Mouse (Mus musculus) left cerebral cortex, postnatal 14 days (tissue): ENCODE data around the gene Abo. TPM values are rescaled to one million over a fixed set of nuclear protein-coding genes. Genes with fewer than 3 reads are reported as not detected.

Source experiments
- DNase-seq, 2 experiments: peaks; one replicate each; pipeline ENCODE4 v3.0.0; 2021 to 2022; ENCODE audit warnings: low spot score in 2 of 2, mixed read lengths in 1 of 2
- intact Hi-C: fragments of 180-260 bp; cut with DNase I; formaldehyde crosslinking; loops from one replicate; pipeline ENCODE4 v1.15.1; 2025
- long read RNA-seq, 2 experiments: library from polyadenylated mRNA; stranded (forward); transcript quantifications; one replicate each; pipeline ENCODE4 v2.0.0; 2021
- total RNA-seq, 2 experiments: library from RNA; stranded (reverse); gene quantifications; 2 replicates each; pipeline ENCODE4 v1.2.3; 2021

The Abo gene
- not detected for total RNA-seq
- long read RNA-seq, experiment 1, result 0 reads
- long read RNA-seq, experiment 2, result 0 reads

GRCm38 (mm10) chr2:26864879-26865278 lies at the start of gene Abo:
Gene Abo (minus strand): TSS chr2:26864979.
- DNase-seq, result no peak
- intact Hi-C loops, result no loop called here

DNA sequence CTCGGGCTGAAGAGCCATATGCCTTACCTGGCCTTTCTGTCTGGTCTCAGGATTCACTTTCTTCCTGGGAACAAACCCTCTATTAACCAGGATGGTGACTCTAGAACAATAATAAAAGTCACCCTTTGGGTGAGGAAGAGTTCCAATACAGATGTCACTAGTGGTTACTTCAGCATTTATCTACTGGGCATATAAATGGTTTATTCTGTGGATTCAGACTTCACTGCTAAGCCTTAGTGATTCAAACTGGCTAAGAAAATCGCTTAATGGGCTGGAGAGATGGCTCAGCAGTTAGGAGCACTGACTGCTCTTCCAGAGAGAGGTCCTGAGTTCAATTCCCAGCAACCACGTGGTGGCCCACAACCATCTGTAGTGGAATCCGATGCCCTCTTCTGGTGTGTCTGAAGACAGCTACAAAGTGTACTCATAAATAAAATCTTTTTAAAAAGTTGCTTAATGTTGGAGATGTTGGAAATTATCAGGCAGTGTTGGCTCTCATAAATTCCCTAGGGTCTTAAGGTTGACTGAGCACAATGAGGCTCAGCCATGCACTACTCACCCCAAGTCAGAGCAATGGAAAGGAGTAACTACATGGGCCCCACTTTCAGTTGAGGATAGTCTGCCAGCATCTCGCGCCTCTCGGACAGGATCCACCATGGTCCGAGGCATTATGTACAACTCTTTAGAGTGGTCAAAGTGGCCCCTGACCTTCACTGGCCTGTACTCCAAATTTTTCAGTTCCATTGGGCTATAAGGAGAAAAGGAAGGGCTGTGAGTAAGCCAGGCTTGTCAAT lies 49.6 kb upstream of the Abo start:
- intact Hi-C loops, result loop anchor here (10.0 kb wide), 1 partner anchor 110 kb away; the partner anchor contains the start of gene Slc2a6
- no peak for DNase-seq

GRCm38 (mm10) chr2:26913416-26914147 lies 48.8 kb upstream of the Abo start:
- DNase-seq, result no peak
- intact Hi-C loops, result loop anchor here (10.0 kb wide), 1 partner anchor 111 kb away; the partner anchor contains the start of gene Slc2a6

DNA sequence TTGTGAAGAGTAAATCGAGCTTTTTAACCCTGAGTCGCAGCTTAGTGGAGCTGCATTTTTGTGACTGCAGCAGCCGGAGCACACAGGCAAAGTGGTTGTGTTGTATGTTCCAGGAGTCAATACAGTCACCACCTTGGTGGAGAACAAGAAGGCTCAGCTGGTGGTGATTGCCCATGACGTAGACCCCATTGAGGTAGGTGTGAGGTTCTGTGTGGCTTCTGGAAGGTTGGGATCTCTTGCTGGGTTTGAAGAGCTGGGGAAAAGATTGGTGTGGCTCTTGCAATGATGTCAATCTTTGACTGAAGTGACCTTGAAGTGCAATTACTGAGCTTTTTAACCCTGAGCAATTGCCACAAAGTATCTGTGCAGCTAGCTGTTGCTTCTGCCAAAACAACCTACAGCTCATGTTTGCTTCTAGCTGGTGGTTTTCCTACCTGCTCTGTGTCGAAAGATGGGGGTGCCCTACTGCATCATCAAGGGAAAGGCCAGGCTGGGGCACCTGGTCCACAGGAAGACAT lies 47.5 kb upstream of the Abo start:
- intact Hi-C loops, result loop anchor here (10.0 kb wide), 1 partner anchor 112 kb away; the partner anchor contains the start of gene Slc2a6
- no peak for DNase-seq

GRCm38 (mm10) chr2:26910994-26911765 lies 46.4 kb upstream of the Abo start:
- DNase-seq, result peak; percentile 62 to 80
- intact Hi-C loops, result loop anchor here (10.0 kb wide), 1 partner anchor 114 kb away; the partner anchor contains the start of gene Slc2a6

GRCm38 (mm10) chr2:26910124-26910993 lies 45.6 kb upstream of the Abo start, which contains the start of the genes Med22 and Rpl7a:
Gene Med22 (minus strand): TSS chr2:26910677.
Gene Rpl7a (plus strand): TSS chr2:26910764.
- intact Hi-C loops, result loop anchor here (10.0 kb wide), 1 partner anchor 114 kb away; the partner anchor contains the start of gene Slc2a6
- peak; percentile 100 for DNase-seq

DNA sequence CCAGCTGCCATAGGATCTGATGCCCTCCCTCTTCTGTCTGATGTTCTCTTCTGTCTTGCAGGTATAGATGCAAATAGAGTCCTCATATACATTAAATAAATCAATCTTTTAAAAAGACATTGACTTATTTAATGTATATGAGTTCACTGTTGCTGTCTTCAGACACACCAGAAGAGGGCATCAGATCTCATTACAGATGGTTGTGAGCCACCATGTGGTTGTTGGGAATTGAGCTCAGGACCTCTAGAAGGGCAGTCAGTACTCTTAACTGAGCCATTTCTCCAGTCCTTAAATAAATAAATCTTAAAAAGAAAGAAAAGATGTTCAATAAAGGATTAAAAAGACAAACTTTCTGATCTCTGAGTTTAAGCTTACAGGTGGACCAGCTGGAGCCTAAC lies 44.6 kb upstream of the Abo start:
- no peak for DNase-seq
- intact Hi-C loops, result loop anchor here (10.0 kb wide), 1 partner anchor 265 kb away; no protein-coding TSS in a partner anchor

DNA sequence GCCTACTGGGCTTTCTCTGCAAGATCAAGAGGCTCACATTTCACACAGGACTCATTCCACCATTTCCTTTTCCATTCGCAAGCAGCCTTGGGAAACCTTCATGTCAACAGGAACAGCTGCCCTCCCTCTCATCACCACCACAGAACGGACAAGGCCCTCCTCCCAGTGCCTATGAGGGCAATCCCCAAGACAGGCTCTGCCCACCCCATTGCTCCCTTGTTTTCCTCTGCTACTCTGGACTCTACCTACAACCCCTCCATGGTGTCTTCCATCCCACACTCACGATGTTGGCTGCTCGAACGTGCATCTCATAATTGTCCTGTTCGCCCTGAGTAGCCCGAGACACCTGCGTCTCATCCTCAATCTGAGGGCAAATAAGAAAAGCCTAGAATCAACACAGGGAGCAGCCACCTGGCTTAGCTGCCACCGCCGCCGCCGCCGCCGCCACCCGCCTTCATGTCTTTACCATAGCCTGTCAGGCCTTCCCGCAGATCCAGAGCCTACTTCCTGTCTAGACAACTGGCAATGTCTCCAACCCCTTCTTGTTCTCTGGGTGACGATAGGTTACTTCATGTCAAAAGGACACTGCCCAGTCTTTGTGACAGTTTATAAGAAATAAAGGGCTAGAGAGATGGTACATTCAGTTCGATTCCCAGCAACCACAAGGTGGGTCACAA lies 44.1 kb upstream of the Abo start:
- no peak for DNase-seq
- intact Hi-C loops, result loop anchor here (10.0 kb wide), 1 partner anchor 264 kb away; no protein-coding TSS in a partner anchor

GRCm38 (mm10) chr2:26907109-26907508 lies 42.3 kb upstream of the Abo start:
- intact Hi-C loops, result loop anchor here (10.0 kb wide), 1 partner anchor 262 kb away; no protein-coding TSS in a partner anchor
- DNase-seq, result no peak

- intact Hi-C loops, result loop anchor here (10.0 kb wide), 1 partner anchor 262 kb away; no protein-coding TSS in a partner anchor
- DNase-seq, result no peak
These were observed 41.7 kb upstream of the Abo start for GRCm38 (mm10) chr2:26906431-26906830.

DNA sequence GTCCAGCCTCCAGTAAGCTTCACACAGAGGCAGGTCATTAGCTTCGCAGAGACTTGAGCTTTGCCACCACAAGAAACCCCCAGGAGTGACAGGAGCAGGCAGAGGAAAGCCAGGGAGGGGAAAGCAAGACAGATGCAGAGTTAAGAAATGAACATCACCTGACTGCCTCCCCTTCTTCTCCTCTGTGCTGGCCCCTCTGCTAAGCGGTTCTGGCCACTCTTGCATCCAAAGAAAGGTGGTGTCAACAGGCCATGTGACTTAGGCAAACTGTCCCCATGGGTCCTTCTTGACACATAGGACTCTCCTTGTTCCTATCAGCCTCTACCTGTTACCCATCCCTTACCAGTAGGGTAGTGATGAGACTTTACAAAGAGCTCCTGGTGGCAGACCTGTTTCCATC lies 41.2 kb upstream of the Abo start:
- intact Hi-C loops, result loop anchor here (10.0 kb wide), 1 partner anchor 261 kb away; no protein-coding TSS in a partner anchor
- DNase-seq, result no peak

GRCm38 (mm10) chr2:26903311-26903710 lies 38.5 kb upstream of the Abo start:
- intact Hi-C loops, result loop anchor here (10.0 kb wide), 1 partner anchor 259 kb away; no protein-coding TSS in a partner anchor
- DNase-seq, result no peak

DNA sequence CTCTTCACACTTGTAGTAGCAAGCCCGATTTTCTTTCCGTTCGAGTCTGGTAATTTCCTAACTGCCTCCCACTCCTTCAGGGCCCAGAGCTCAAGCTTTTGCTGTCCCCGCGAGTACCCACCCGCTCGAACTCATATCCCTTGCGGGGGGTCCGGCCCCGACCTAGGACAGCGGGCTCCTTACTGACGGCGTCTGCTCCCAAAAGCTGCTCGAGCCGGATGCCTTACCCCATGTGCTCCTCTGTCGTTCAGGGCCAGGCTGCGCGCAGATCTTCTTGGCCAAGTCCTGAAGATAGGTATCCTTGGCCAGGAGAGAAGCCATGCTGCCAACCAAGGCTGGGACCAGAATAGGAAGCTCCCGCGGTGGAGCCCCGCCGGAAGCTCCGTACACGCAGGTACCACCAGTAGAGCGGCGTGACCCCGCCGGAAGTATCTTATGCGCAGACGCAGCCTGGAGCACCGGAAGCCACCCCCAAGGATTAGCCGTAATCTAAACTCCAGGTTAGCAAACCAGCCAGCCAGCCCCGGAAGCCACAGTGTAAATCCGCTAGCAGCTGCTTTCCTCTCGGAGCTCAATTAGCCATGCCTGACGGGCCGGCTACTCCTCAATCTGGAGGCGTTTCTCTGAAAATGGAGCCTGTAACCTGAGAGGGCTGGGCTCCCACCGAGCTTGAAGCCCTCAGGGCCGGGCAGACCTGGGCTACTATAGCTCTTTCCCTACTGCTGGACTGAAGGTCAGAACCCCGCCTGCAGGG lies 37.9 kb upstream of the Abo start, which contains the start of gene Surf6:
Gene Surf6 (minus strand): TSS at position 413 of the 754 bp plus-strand sequence.
- intact Hi-C loops, result loop anchor here (10.0 kb wide), 1 partner anchor 258 kb away; no protein-coding TSS in a partner anchor
- peak; percentile 97 to 98 for DNase-seq

DNA sequence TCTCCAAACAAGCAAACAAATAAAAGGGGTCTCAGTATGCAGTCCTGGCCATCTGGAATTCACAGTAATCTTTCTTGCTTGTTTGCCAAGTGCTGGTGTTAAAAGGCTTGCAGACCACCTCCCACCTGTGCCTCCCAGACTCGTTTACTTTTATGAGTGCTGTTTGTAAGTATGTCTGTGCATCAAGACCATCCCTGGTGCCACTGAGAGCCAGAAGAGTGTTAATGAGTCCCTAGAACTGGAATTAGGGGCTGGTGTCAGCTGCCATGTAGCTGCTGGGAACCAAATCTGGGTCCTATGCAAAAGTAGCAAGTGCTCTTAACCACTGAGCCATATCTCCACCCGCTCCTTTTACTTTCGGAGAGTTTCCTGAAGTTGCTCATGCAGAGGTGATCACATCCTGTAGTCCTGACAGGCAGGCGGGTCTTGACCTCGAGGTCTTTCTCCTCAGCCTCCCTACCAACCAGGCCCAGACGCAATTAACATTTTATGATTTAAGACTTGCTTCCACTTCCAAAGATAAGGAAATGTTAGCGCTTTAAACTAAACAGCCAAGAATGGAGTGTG lies 37.1 kb upstream of the Abo start:
- intact Hi-C loops, result loop anchor here (10.0 kb wide), 1 partner anchor 257 kb away; no protein-coding TSS in a partner anchor
- DNase-seq, result no peak

GRCm38 (mm10) chr2:26900731-26901130 lies 36.0 kb upstream of the Abo start:
- DNase-seq, result no peak
- intact Hi-C loops, result loop anchor here (10.0 kb wide), 1 partner anchor 256 kb away; no protein-coding TSS in a partner anchor

DNA sequence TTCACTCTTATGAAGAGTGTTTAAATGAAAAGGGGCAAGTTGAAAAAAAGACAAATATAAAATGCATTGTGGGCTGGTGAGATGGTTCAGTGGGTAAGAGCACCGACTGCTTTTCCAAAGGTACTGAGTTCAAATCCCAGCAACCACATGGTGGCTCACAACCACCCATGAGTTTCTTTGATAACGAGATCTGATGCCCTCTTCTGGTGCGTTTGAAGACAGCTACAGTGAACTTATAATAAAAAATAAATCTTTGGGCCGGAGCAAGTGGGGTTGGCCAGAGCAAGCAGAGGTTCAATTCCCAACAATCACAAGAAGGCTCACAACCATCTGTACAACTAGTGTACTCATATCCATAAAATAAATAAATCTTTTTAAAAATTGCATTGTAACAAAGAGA lies 31.1 kb upstream of the Abo start:
- DNase-seq, result no peak
- intact Hi-C loops, result no loop called here
